Mouse (Mus musculus): ENCODE measurements around the gene 4930519G04Rik. TPM values are rescaled to one million over a fixed set of nuclear protein-coding genes. Genes with fewer than 3 reads are reported as not detected.
"Not testable (repeated sequence)": the region's sequence is repeated elsewhere in the genome, so short reads cannot be mapped to it uniquely, and the experiment has no call there.

Gene 4930519G04Rik
- polyA plus RNA-seq, 1 experiment from 2014 or later, result not detected

- not testable (repeated sequence) for H3K9me3 ChIP-seq (replicated peaks); H3K9ac ChIP-seq; H3K27me3 ChIP-seq; H3K27ac ChIP-seq (replicated peaks); H3K4me3 ChIP-seq (replicated peaks); H3K4me1 ChIP-seq (replicated peaks); H3K4me2 ChIP-seq; H3K36me3 ChIP-seq (replicated peaks); ATAC-seq (ENCODE audit: insufficient read depth)
- WGBS (ENCODE audit: insufficient replicate concordance), result 52% methylated on average over 3 of the region's 3 CpGs
Observed at GRCm38 (mm10) chr5:114842155-114842554, 11.3 kb upstream of the 4930519G04Rik start.

- H3K4me1 ChIP-seq (replicated peaks), result no peaks in the 10 kb centered on the region
- H3K27ac ChIP-seq (replicated peaks), result no peak overlapping the region
- no peak for ATAC-seq (ENCODE audit: insufficient read depth)
- no peak overlapping the region for H3K4me3 ChIP-seq (replicated peaks)
- 70% methylated on average over 5 of the region's 5 CpGs for WGBS (ENCODE audit: insufficient replicate concordance)
- H3K36me3 ChIP-seq (replicated peaks), result no peaks in the 10 kb centered on the region
- peaks cover 4% of the 10 kb centered on the region; the same call in 1 of the 2 replicates for H3K27me3 ChIP-seq
- H3K4me2 ChIP-seq, result no peak overlapping the region
- no peak overlapping the region for H3K9ac ChIP-seq
- no peaks in the 10 kb centered on the region for H3K9me3 ChIP-seq (replicated peaks)
Observed at GRCm38 (mm10) chr5:114842674-114843073, 10.8 kb upstream of the 4930519G04Rik start.

GRCm38 (mm10) chr5:114844371-114844770 is 9.1 kb upstream of the 4930519G04Rik start:
- H3K4me3 ChIP-seq (replicated peaks); H3K4me2 ChIP-seq; H3K27me3 ChIP-seq; H3K36me3 ChIP-seq (replicated peaks); H3K27ac ChIP-seq (replicated peaks); H3K9me3 ChIP-seq (replicated peaks); H3K4me1 ChIP-seq (replicated peaks); ATAC-seq (ENCODE audit: insufficient read depth); H3K9ac ChIP-seq: not testable (repeated sequence)
- WGBS (ENCODE audit: insufficient replicate concordance), result 77% methylated on average over 2 of the region's 2 CpGs

GRCm38 (mm10) chr5:114851565-114852236 is 1.8 kb upstream of the 4930519G04Rik start:
- Histone ChIP-seq H3K9ac (no peak overlapping the region), H3K4me1 (replicated peaks) (no peaks in the 10 kb centered on the region), H3K9me3 (replicated peaks) (no peaks in the 10 kb centered on the region), H3K4me3 (replicated peaks) (no peak overlapping the region), H3K27ac (replicated peaks) (no peak overlapping the region), H3K4me2 (no peak overlapping the region), H3K36me3 (replicated peaks) (no peaks in the 10 kb centered on the region), H3K27me3 (peaks cover 10% of the 10 kb centered on the region; the same call in 1 of the 2 replicates)
- 66% methylated on average over 20 of the region's 20 CpGs for WGBS (ENCODE audit: insufficient replicate concordance)
- peak; percentile 58; the same call in 1 of the 2 replicates for ATAC-seq (ENCODE audit: insufficient read depth)

- no peaks in the 10 kb centered on the region for H3K9me3 ChIP-seq (replicated peaks)
- 0 out of 2 replicates have a peak, but pooled peaks cover 8% of the 10 kb centered on the region for H3K4me1 ChIP-seq (replicated peaks)
- no peaks in the 10 kb centered on the region for H3K36me3 ChIP-seq (replicated peaks)
- H3K9ac ChIP-seq, result no peak within 1 kb of the TSS
- H3K4me3 ChIP-seq (replicated peaks), result no peak within 1 kb of the TSS
- H3K27ac ChIP-seq (replicated peaks), result no peak within 1 kb of the TSS
- no peak for ATAC-seq (ENCODE audit: insufficient read depth)
- H3K4me2 ChIP-seq, result no peak within 1 kb of the TSS
- WGBS (ENCODE audit: insufficient replicate concordance), result 64% methylated on average over 12 of the region's 12 CpGs
- H3K27me3 ChIP-seq, result peaks cover 43% of the 10 kb centered on the region
Observed at GRCm38 (mm10) chr5:114858582-114858981, 5.1 kb downstream of the 4930519G04Rik start, which contains the start of gene Gm9936. Gene Gm9936, minus strand, starts transcription at chr5:114858682.

- no peaks in the 10 kb centered on the region for H3K9me3 ChIP-seq (replicated peaks)
- H3K4me1 ChIP-seq (replicated peaks), result 0 out of 2 replicates have a peak, but pooled peaks cover 8% of the 10 kb centered on the region
- no peak overlapping the region for H3K4me2 ChIP-seq
- no peak for ATAC-seq (ENCODE audit: insufficient read depth)
- WGBS (ENCODE audit: insufficient replicate concordance), result 5% methylated on average over 18 of the region's 18 CpGs
- H3K27ac ChIP-seq (replicated peaks), result no peak overlapping the region
- no peaks in the 10 kb centered on the region for H3K36me3 ChIP-seq (replicated peaks)
- peaks cover 43% of the 10 kb centered on the region for H3K27me3 ChIP-seq
- no peak overlapping the region for H3K4me3 ChIP-seq (replicated peaks)
- no peak overlapping the region for H3K9ac ChIP-seq
Observed at GRCm38 (mm10) chr5:114859253-114859652, 5.8 kb downstream of the 4930519G04Rik start.

GRCm38 (mm10) chr5:114861730-114862129 is 8.3 kb downstream of the 4930519G04Rik start:
- no peak overlapping the region for H3K9ac ChIP-seq
- 0 out of 2 replicates have a peak, but pooled peaks cover 8% of the 10 kb centered on the region for H3K4me1 ChIP-seq (replicated peaks)
- peaks cover 33% of the 10 kb centered on the region for H3K27me3 ChIP-seq
- no peak overlapping the region for H3K4me2 ChIP-seq
- WGBS (ENCODE audit: insufficient replicate concordance), result 56% methylated on average over 6 of the region's 6 CpGs
- no peak for ATAC-seq (ENCODE audit: insufficient read depth)
- no peaks in the 10 kb centered on the region for H3K9me3 ChIP-seq (replicated peaks)
- H3K27ac ChIP-seq (replicated peaks), result no peak overlapping the region
- no peak overlapping the region for H3K4me3 ChIP-seq (replicated peaks)
- H3K36me3 ChIP-seq (replicated peaks), result no peaks in the 10 kb centered on the region

GRCm38 (mm10) chr5:114864813-114865212 is 11.3 kb downstream of the 4930519G04Rik start:
- Histone ChIP-seq H3K4me3 (replicated peaks) (no peak overlapping the region), H3K36me3 (replicated peaks) (no peaks in the 10 kb centered on the region), H3K9ac (no peak overlapping the region), H3K27ac (replicated peaks) (no peak overlapping the region), H3K4me2 (no peak overlapping the region), H3K27me3 (peaks cover 5% of the 10 kb centered on the region; the same call in 1 of the 2 replicates), H3K4me1 (replicated peaks) (0 out of 2 replicates have a peak, but pooled peaks cover 8% of the 10 kb centered on the region), H3K9me3 (replicated peaks) (no peaks in the 10 kb centered on the region; the same call in 1 of the 2 replicates)
- no peak for ATAC-seq (ENCODE audit: insufficient read depth)
- 70% methylated on average over 7 of the region's 7 CpGs for WGBS (ENCODE audit: insufficient replicate concordance)

GRCm38 (mm10) chr5:114865279-114865678 is 11.8 kb downstream of the 4930519G04Rik start:
- Histone ChIP-seq H3K27me3 (peaks cover under 1% of the 10 kb centered on the region; the same call in 1 of the 2 replicates), H3K9me3 (replicated peaks) (no peaks in the 10 kb centered on the region; the same call in 1 of the 2 replicates), H3K4me3 (replicated peaks) (no peak overlapping the region), H3K27ac (replicated peaks) (no peak overlapping the region), H3K9ac (no peak overlapping the region), H3K4me2 (no peak overlapping the region), H3K36me3 (replicated peaks) (no peaks in the 10 kb centered on the region), H3K4me1 (replicated peaks) (0 out of 2 replicates have a peak, but pooled peaks cover 8% of the 10 kb centered on the region)
- no peak for ATAC-seq (ENCODE audit: insufficient read depth)
- 74% methylated on average over 12 of the region's 12 CpGs for WGBS (ENCODE audit: insufficient replicate concordance)

- no peak overlapping the region for H3K4me3 ChIP-seq (replicated peaks)
- H3K4me1 ChIP-seq (replicated peaks), result no peaks in the 10 kb centered on the region
- no peak overlapping the region for H3K27ac ChIP-seq (replicated peaks)
- H3K36me3 ChIP-seq (replicated peaks), result no peaks in the 10 kb centered on the region
- no peak for ATAC-seq (ENCODE audit: insufficient read depth)
- H3K9me3 ChIP-seq (replicated peaks), result no peaks in the 10 kb centered on the region
- 39% methylated on average over 6 of the region's 6 CpGs for WGBS (ENCODE audit: insufficient replicate concordance)
- H3K4me2 ChIP-seq, result no peak overlapping the region
- no peak overlapping the region for H3K9ac ChIP-seq
- H3K27me3 ChIP-seq, result peaks cover 7% of the 10 kb centered on the region; the same call in 1 of the 2 replicates
Observed at GRCm38 (mm10) chr5:114875858-114876257, 22.4 kb downstream of the 4930519G04Rik start.

GRCm38 (mm10) chr5:114876331-114876730 is 22.9 kb downstream of the 4930519G04Rik start:
- 51% methylated on average over 6 of the region's 6 CpGs for WGBS (ENCODE audit: insufficient replicate concordance)
- no peak for ATAC-seq (ENCODE audit: insufficient read depth)
- Histone ChIP-seq H3K4me3 (replicated peaks) (no peak overlapping the region), H3K9ac (no peak overlapping the region), H3K4me2 (no peak overlapping the region), H3K27me3 (peaks cover 7% of the 10 kb centered on the region; the same call in 1 of the 2 replicates), H3K4me1 (replicated peaks) (no peaks in the 10 kb centered on the region), H3K36me3 (replicated peaks) (no peaks in the 10 kb centered on the region), H3K9me3 (replicated peaks) (no peaks in the 10 kb centered on the region), H3K27ac (replicated peaks) (no peak overlapping the region)
